Mouse (Mus musculus) ES-Bruce4 (cell line): ENCODE results near the gene Gnl3.

ENCODE experiments used
- CTCF ChIP-seq: IDR thresholded peaks from one replicate; pipeline ENCODE4 v1.8.1; 2011; ENCODE audit warnings: low read depth, low read length
- EP300 ChIP-seq: IDR thresholded peaks from 2 replicates; pipeline ENCODE4 v1.6.1; 2011; ENCODE audit warnings: low read depth, low read length; ENCODE audit not compliant: insufficient read depth

GRCm38 (mm10) chr14:30996417-30996816 lies 22.5 kb downstream of the Gnl3 start:
- TF ChIP-seq CTCF = no peak
- no peak for TF ChIP-seq EP300
